Mouse (Mus musculus) testis, adult 2 months (tissue): ENCODE results near the gene Tbx4.

ENCODE experiments used
- CTCF ChIP-seq: fragments of 200-500 bp; IDR thresholded peaks from 2 replicates; pipeline ENCODE4 v1.5.1; 2012; ENCODE audit warnings: low read depth, mild to moderate bottlenecking, inconsistent platforms, low read length, moderate library complexity; ENCODE audit not compliant: control insufficient read depth, insufficient read depth, insufficient replicate concordance
- POLR2A ChIP-seq: fragments of 200-500 bp; IDR thresholded peaks from 2 replicates; pipeline ENCODE4 v1.6.1; 2012; ENCODE audit warnings: low read depth, mild to moderate bottlenecking, inconsistent platforms, low read length, moderate library complexity; ENCODE audit not compliant: control insufficient read depth

GRCm38 (mm10) chr11:85846509-85846908, 39.7 kb upstream of the Tbx4 start:
- no peak for TF ChIP-seq CTCF
- TF ChIP-seq POLR2A: no peak
